Mouse (Mus musculus): ENCODE measurements around the gene Cc2d2b.
A peak's percentile ranks its signal among the peaks of the same experiment; 100 is the strongest.

The Cc2d2b gene

DNA sequence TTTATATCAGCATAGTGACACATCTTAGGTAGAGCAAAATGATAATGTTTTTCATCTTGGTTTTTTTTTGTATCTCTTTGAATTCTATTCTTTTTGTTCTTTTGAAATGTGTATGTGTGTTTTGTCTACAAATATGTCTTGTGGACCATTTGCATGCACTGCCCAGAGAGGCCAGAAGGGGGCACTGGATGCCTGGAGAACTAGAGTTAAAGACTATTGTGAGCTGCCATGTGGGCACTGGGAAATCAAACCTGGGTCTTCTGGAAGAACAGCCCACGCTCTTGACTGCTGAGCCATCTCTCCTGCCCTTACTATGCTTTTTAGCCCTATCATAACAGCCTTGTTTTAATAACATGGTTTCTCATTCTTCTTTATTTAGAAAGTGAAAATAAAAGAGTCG is 5.8 kb downstream of the Cc2d2b start:
- DNase-seq (ENCODE audit: low spot score in 2 of 2) = no peak

DNA sequence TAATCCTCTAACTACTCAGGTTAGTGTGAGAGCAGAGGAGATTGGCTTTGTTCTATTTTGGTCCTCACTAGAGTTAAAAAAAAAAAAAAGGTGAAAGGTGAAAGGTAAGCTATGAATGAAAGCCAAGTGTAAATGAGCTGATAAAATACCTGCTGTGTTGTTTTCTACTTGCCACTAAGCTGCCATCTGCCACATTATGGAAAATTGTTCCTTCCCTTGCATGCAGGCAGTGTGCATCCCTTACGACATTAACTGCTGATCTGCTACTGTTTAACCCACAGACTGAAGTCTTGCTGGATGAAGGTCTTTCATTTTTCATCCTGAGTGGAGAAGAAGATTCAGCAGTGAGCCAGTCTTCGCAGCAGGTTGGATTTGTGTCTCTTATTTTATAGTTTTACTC is 11.5 kb downstream of the Cc2d2b start:
- no peak for DNase-seq (ENCODE audit: low spot score in 2 of 2)

DNA sequence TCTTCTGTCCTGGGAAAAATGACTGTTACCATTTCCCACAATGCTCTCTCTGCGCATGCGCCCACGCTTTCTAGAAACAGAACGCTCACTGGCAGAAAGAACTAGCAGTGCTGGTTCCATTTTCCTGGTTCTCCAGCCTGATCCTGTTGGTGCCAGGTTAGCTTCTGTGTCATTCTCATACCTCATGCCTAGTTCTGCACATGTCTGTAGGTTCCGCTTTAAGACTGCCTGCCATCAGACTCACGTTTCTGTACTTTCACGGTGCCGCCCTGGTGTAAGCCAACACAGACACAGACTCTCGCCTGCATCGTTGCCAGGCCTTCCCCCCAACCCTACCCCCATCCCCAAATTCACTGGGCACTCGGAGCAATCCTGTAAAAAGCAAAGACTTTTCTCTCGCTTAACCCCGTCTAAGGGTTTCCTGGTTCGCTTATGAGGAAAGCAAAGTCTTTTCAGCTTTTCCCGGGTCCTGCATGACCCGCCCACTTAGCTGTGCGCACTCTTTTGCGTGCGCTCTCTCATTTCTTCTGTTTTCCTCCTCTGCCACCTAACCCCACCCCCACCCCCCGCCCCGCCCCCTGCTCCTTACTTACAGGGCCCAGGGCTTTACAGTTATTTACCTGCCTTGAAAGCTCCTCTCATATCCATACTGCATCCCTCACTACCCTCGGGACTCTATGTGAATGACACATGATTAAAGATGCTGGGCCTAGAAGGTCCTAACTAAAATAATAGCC is 13.6 kb downstream of the Cc2d2b start:
- peak in 1 of 2 experiments; percentile 65 for DNase-seq (ENCODE audit: low spot score in 2 of 2)

- no peak for DNase-seq (ENCODE audit: low spot score in 2 of 2)
Observed at GRCm38 (mm10) chr19:40767189-40767588, 18.6 kb downstream of the Cc2d2b start.

DNA sequence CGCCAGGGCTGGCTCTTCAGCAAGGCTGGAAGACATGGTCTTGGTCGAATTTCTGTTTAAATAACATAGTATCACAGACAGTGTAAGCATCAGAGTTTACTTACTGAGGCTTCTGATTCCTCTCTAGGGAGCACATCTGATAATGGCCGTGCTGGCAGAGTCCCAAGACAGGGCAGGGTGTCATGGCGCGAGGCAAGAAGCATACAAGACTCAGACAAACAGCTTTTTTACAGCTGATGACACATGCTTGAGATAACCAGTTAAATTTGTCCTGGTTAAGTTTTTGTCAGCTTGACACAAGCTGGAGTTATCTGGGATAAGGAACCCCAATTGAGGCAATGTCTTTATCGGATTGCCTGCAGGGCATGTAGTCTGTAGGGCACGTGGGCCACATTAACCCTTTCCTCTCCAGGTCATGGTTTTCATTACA is 20.8 kb downstream of the Cc2d2b start:
- no peak for DNase-seq (ENCODE audit: low spot score in 2 of 2)

GRCm38 (mm10) chr19:40788004-40788714 is 39.6 kb downstream of the Cc2d2b start:
- no peak for DNase-seq (ENCODE audit: low spot score in 2 of 2)

DNA sequence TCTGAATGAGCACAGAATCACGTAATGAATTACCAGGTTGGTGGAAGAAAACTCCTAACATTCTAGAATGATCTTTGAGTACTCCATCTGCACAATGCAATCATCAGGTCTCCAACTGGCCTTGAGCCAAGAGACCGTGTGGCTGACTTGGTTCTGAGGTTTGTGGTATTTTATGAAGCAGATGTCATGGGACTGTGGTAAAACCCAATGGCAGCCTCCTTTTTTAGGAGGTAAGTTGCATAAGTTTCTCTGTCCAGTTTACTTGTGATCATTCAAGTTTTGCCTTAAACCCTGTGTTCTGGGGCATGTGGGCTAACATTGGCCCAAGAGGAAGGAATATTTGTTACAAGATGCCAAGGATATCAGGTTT is 40.1 kb downstream of the Cc2d2b start:
- DNase-seq (ENCODE audit: low spot score in 2 of 2) = no peak

DNA sequence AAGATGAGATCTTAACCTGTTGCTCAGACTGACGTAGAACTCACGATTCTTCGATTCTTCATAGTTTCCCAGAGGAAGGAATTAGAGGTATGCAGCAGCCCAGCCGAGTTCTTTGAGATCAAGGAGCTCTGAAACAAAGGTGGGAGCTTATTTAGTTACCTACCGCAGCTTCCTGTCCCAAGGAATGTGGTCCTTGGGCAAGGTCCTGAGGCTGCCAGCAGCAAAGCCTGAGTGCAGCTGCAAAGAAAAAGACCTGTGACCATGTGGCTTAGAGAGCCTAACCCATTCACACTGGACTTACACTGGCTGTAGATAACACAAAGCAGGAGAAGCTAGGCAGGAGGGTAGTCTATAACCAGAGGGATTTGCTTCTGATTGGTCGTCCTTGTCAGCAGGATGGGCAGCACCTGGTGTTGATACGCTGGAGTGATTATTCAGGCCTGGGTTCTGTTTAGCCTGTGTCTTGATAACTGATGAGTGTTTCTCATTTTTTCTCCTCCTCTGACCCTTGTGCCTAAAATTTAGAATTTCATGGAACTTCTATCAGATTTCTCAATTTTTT is 56.7 kb downstream of the Cc2d2b start:
- no peak for DNase-seq (ENCODE audit: low spot score in 2 of 2)

DNA sequence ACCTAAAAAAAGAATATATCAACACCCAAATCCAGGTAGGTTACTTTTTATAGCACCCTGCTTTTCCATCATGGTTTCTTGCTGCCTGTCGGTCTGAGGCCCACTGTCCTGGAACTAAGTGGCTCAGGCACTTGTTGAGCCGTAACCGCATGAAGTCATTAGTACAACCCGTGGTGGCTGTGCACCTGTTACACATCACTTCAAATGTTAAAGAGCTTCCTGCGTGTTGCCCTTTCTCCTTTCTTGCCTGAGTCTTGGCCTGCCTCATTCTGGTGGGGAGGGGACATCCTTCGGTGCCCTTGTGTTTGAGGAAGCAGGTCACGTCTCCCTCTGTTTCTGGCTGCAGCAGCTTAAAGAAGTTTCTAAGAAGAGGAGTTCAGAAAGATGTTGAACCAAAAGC is 61.3 kb downstream of the Cc2d2b start:
- no peak for DNase-seq (ENCODE audit: low spot score in 2 of 2)

DNA sequence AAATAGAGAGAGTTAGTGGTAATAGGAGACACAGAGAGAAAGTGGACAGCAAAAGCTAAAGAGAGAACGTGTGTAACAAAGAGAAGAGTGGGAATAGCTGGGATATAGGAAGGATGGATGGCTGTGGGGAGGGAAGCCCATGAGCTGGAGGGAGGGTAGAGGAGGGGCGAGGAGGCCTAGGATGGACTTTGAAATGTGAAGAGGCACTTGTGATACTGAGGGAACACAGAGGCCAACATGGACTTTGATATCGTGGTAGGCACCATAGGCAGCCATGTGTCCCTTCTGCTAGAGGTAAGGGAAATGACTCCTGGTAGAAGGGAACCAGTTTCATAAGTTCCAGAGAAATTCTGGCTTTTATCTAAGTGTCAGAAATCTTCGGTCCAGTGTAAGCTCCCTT is 63.3 kb downstream of the Cc2d2b start:
- no peak for DNase-seq (ENCODE audit: low spot score in 2 of 2)

GRCm38 (mm10) chr19:40812778-40813177 is 64.2 kb downstream of the Cc2d2b start:
- DNase-seq (ENCODE audit: low spot score in 2 of 2) = no peak

- DNase-seq (ENCODE audit: low spot score in 2 of 2) = no peak
Observed at GRCm38 (mm10) chr19:40813385-40813784, 64.8 kb downstream of the Cc2d2b start.

GRCm38 (mm10) chr19:40815645-40816183 is 67.2 kb downstream of the Cc2d2b start:
- no peak for DNase-seq (ENCODE audit: low spot score in 2 of 2)

- no peak for DNase-seq (ENCODE audit: low spot score in 2 of 2)
Observed at GRCm38 (mm10) chr19:40817901-40818532, 69.5 kb downstream of the Cc2d2b start.

- DNase-seq (ENCODE audit: low spot score in 2 of 2) = no peak
Observed at GRCm38 (mm10) chr19:40818764-40819163, 70.2 kb downstream of the Cc2d2b start.

DNA sequence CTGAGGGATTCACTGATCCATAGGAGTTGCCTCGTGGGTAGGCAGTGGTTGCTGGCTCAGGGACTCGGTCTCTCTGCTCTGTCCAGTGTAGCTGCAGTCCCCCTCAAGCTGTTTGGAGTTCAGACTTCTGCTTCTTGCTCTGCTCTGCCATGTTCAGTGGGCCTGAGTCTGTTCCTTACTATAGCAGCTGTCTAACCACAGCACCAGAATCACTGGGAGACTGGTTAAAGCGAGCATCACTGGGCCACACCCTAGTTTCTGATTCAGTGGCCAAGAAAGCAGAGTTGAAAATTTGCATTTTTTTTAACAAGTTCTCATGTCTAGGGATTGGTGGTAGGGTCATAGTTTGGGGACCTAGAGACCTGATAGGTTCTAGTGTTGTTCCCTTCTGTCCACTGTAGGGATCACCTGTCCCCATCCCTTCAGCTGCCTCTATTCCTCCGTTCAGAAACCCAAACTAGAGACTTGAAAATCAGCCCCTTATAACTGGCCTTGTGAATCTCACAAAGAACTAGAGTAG is 72.8 kb downstream of the Cc2d2b start:
- no peak for DNase-seq (ENCODE audit: low spot score in 2 of 2)

DNA sequence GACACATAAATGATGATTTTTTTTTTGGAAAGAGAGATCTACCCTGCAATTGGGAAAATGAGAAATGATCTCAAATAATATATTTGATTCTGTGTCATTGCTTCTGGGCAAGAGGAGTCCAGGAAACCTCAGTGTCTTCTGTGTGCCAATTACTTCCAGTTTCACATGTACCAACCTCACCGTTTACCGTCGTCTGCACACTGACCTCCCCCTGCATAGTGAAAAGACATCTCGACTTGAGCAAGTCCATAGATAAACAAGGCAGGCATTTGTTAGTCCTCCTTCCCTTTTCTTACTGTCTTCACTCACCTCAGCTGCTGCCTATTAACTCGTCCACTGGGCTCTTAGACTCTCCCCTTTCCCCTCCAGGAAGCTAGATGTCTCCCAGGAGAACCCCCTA is 77.1 kb downstream of the Cc2d2b start:
- DNase-seq (ENCODE audit: low spot score in 2 of 2) = no peak

- DNase-seq (ENCODE audit: low spot score in 2 of 2) = no peak
Observed at GRCm38 (mm10) chr19:40826735-40827134, 78.2 kb downstream of the Cc2d2b start.

- no peak for DNase-seq (ENCODE audit: low spot score in 2 of 2)
Observed at GRCm38 (mm10) chr19:40830198-40830597, 81.6 kb downstream of the Cc2d2b start.

DNA sequence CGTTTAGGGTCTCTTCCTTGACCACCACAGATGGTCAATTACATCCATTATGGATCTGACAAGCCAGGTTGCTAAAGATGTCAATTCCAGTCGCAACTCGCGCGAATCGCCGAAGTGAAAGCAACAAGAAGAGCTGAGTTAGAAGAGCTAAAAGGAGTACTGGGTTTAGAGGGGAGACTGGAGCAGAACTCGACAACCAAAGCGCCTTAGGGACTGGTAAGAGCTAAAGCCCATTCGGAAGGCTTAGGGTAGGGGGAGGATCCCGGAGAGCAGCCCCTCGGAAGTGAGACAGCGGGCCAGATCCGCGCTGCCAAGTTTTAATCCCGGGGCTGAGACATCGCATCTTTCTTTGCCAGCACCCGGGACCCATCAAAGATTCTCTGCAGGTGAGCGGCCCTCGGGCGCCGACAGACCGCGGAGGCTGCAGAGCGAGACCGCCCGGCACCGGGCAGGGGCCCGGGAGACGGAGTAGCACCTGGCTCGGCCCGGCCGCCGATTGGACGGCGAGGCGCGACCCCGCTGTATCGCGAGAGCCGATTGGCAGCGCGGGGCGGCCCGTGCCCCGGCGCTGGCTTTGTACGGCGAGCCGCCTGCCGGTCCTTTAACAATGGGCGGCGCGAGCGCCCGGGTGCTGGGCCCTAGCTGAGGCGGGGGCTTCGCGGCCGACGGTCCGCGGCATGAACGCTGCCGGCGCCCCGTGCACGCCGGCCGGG is 82.3 kb downstream of the Cc2d2b start, which contains the start of gene Ccnj:
TSS of gene Ccnj (plus strand) at position 577 of the 713 bp plus-strand sequence.
- peak; percentile 70 to 91 for DNase-seq (ENCODE audit: low spot score in 2 of 2)

All from left cerebral cortex, adult 9 months (tissue).